Mouse (Mus musculus): ENCODE data around the gene Pip5k1c. TPM values are rescaled to one million over a fixed set of nuclear protein-coding genes. Genes with fewer than 3 reads are reported as not detected.

Gene Pip5k1c
- polyA plus RNA-seq, 1 experiment from 2014 or later, result 159 TPM

- Histone ChIP-seq H3K27me3 (replicated peaks) (no peaks in the 10 kb centered on the region), H3K9me3 (no peaks in the 10 kb centered on the region), H3K36me3 (replicated peaks) (no peaks in the 10 kb centered on the region), H3K4me2 (no peak overlapping the region), H3K27ac (no peak overlapping the region), H3K4me3 (no peak overlapping the region), H3K4me1 (peaks cover 47% of the 10 kb centered on the region), H3K9ac (no peak overlapping the region)
- WGBS, result 94% methylated on average over 17 of the region's 17 CpGs
- ATAC-seq (replicated peaks), result no peak
Measured at GRCm38 (mm10) chr10:81298369-81299100, 5.8 kb downstream of the Pip5k1c start.

GRCm38 (mm10) chr10:81299585-81300351, 7.0 kb downstream of the Pip5k1c start:
- Histone ChIP-seq H3K9ac (no peak overlapping the region), H3K9me3 (no peaks in the 10 kb centered on the region), H3K36me3 (replicated peaks) (no peaks in the 10 kb centered on the region), H3K27me3 (replicated peaks) (no peaks in the 10 kb centered on the region), H3K4me2 (no peak overlapping the region), H3K4me1 (peaks cover 35% of the 10 kb centered on the region), H3K4me3 (no peak overlapping the region), H3K27ac (no peak overlapping the region)
- ATAC-seq (replicated peaks), result no peak
- 93% methylated on average over 14 of the region's 14 CpGs for WGBS

GRCm38 (mm10) chr10:81300352-81300907, 7.7 kb downstream of the Pip5k1c start:
- H3K9ac ChIP-seq, result no peak overlapping the region

GRCm38 (mm10) chr10:81301321-81301720, 8.6 kb downstream of the Pip5k1c start:
- peaks cover 4% of the 10 kb centered on the region; the same call in 1 of the 2 replicates for H3K36me3 ChIP-seq (replicated peaks)

More at GRCm38 (mm10) chr10:81300352-81300907, 7.7 kb downstream of the Pip5k1c start:
- no peak overlapping the region for H3K4me2 ChIP-seq
- WGBS, result 87% methylated on average over 9 of the region's 9 CpGs
- H3K4me3 ChIP-seq, result no peak overlapping the region
- H3K9me3 ChIP-seq, result no peaks in the 10 kb centered on the region
- ATAC-seq (replicated peaks), result no peak
- H3K36me3 ChIP-seq (replicated peaks), result no peaks in the 10 kb centered on the region
- no peak overlapping the region for H3K27ac ChIP-seq
- H3K4me1 ChIP-seq, result peaks cover 29% of the 10 kb centered on the region
- no peaks in the 10 kb centered on the region for H3K27me3 ChIP-seq (replicated peaks)

GRCm38 (mm10) chr10:81302288-81302687, 9.5 kb downstream of the Pip5k1c start:
- no peak overlapping the region for H3K4me3 ChIP-seq
- H3K9ac ChIP-seq, result no peak overlapping the region
- 66% methylated on average over 4 of the region's 4 CpGs for WGBS
- H3K4me2 ChIP-seq, result no peak overlapping the region
- peaks cover 17% of the 10 kb centered on the region for H3K4me1 ChIP-seq
- ATAC-seq (replicated peaks), result no peak
- H3K27me3 ChIP-seq (replicated peaks), result no peaks in the 10 kb centered on the region
- H3K36me3 ChIP-seq (replicated peaks), result peaks cover 12% of the 10 kb centered on the region; the same call in 1 of the 2 replicates
- H3K9me3 ChIP-seq, result no peaks in the 10 kb centered on the region
- no peak overlapping the region for H3K27ac ChIP-seq

More at GRCm38 (mm10) chr10:81301321-81301720, 8.6 kb downstream of the Pip5k1c start:
- no peak overlapping the region for H3K4me2 ChIP-seq
- 82% methylated on average over 9 of the region's 9 CpGs for WGBS
- no peak for ATAC-seq (replicated peaks)
- no peak overlapping the region for H3K4me3 ChIP-seq
- no peak overlapping the region for H3K27ac ChIP-seq
- no peaks in the 10 kb centered on the region for H3K9me3 ChIP-seq
- no peak overlapping the region for H3K9ac ChIP-seq
- H3K27me3 ChIP-seq (replicated peaks), result no peaks in the 10 kb centered on the region
- H3K4me1 ChIP-seq, result peaks cover 20% of the 10 kb centered on the region

GRCm38 (mm10) chr10:81302781-81303218, 10.0 kb downstream of the Pip5k1c start:
- WGBS, result 75% methylated on average over 14 of the region's 14 CpGs
- H3K36me3 ChIP-seq (replicated peaks), result peaks cover 17% of the 10 kb centered on the region
- no peaks in the 10 kb centered on the region for H3K9me3 ChIP-seq
- ATAC-seq (replicated peaks), result no peak
- H3K4me2 ChIP-seq, result no peak overlapping the region
- no peak overlapping the region for H3K9ac ChIP-seq
- H3K27ac ChIP-seq, result no peak overlapping the region
- no peak overlapping the region for H3K4me3 ChIP-seq
- no peaks in the 10 kb centered on the region for H3K27me3 ChIP-seq (replicated peaks)
- peaks cover 15% of the 10 kb centered on the region for H3K4me1 ChIP-seq

- H3K4me1 ChIP-seq, result peaks cover 15% of the 10 kb centered on the region
- 76% methylated on average over 10 of the region's 10 CpGs for WGBS
- no peak overlapping the region for H3K9ac ChIP-seq
- H3K4me2 ChIP-seq, result no peak overlapping the region
- no peaks in the 10 kb centered on the region for H3K27me3 ChIP-seq (replicated peaks)
- no peak overlapping the region for H3K4me3 ChIP-seq
- peaks cover 21% of the 10 kb centered on the region for H3K36me3 ChIP-seq (replicated peaks)
- ATAC-seq (replicated peaks), result no peak
- H3K27ac ChIP-seq, result no peak overlapping the region
- H3K9me3 ChIP-seq, result no peaks in the 10 kb centered on the region
Measured at GRCm38 (mm10) chr10:81303258-81303657, 10.5 kb downstream of the Pip5k1c start.

GRCm38 (mm10) chr10:81303761-81304160, 11.0 kb downstream of the Pip5k1c start:
- 80% methylated on average over 7 of the region's 7 CpGs for WGBS
- ATAC-seq (replicated peaks), result no peak
- Histone ChIP-seq H3K4me3 (no peak overlapping the region), H3K4me1 (peaks cover 15% of the 10 kb centered on the region), H3K9ac (no peak overlapping the region), H3K27me3 (replicated peaks) (no peaks in the 10 kb centered on the region), H3K36me3 (replicated peaks) (peaks cover 22% of the 10 kb centered on the region), H3K4me2 (no peak overlapping the region), H3K9me3 (no peaks in the 10 kb centered on the region), H3K27ac (no peak overlapping the region)

GRCm38 (mm10) chr10:81304597-81305238, 12.0 kb downstream of the Pip5k1c start:
- Histone ChIP-seq H3K27ac (no peak overlapping the region), H3K9ac (no peak overlapping the region), H3K4me3 (no peak overlapping the region), H3K27me3 (replicated peaks) (no peaks in the 10 kb centered on the region), H3K4me2 (no peak overlapping the region), H3K4me1 (peaks cover 15% of the 10 kb centered on the region), H3K36me3 (replicated peaks) (peaks cover 32% of the 10 kb centered on the region), H3K9me3 (no peaks in the 10 kb centered on the region)
- ATAC-seq (replicated peaks), result no peak
- 27% methylated on average over 7 of the region's 9 CpGs for WGBS

GRCm38 (mm10) chr10:81305663-81306062, 12.9 kb downstream of the Pip5k1c start:
- peaks cover 40% of the 10 kb centered on the region for H3K36me3 ChIP-seq (replicated peaks)

GRCm38 (mm10) chr10:81306173-81306668, 13.5 kb downstream of the Pip5k1c start:
- H3K4me2 ChIP-seq, result no peak overlapping the region
- no peak overlapping the region for H3K27ac ChIP-seq
- no peak for ATAC-seq (replicated peaks)
- no peaks in the 10 kb centered on the region for H3K27me3 ChIP-seq (replicated peaks)
- no peak overlapping the region for H3K9ac ChIP-seq
- H3K4me1 ChIP-seq, result peaks cover 6% of the 10 kb centered on the region; the same call in 1 of the 2 replicates
- H3K36me3 ChIP-seq (replicated peaks), result peaks cover 46% of the 10 kb centered on the region
- 92% methylated on average over 12 of the region's 12 CpGs for WGBS
- H3K9me3 ChIP-seq, result no peaks in the 10 kb centered on the region
- H3K4me3 ChIP-seq, result no peak overlapping the region

More at GRCm38 (mm10) chr10:81305663-81306062, 12.9 kb downstream of the Pip5k1c start:
- Histone ChIP-seq H3K4me3 (no peak overlapping the region), H3K4me1 (peaks cover 9% of the 10 kb centered on the region), H3K27me3 (replicated peaks) (no peaks in the 10 kb centered on the region), H3K27ac (no peak overlapping the region), H3K4me2 (no peak overlapping the region), H3K9me3 (no peaks in the 10 kb centered on the region), H3K9ac (no peak overlapping the region)
- 95% methylated on average over 14 of the region's 14 CpGs for WGBS
- ATAC-seq (replicated peaks), result no peak

Data from midbrain, embryonic 15.5 days (tissue).